Mouse (Mus musculus) hindbrain, embryonic 12.5 days (tissue): ENCODE measurements at regions not wholly inside any gene's neighbourhood (a gene's known extent, or its start where the extent isn't known, plus 50 kb on each side); places are given as distances from the start of the nearest gene placed in this dataset.

Experiments
- ATAC-seq: fragments of 200-750 bp; cut with Nextera tagmentation; 2 replicates; pipeline ENCODE4 v1.8.0; 2017; ENCODE audit warnings: moderate TSS enrichment; ENCODE audit not compliant: low FRiP score
- H3K27ac ChIP-seq: fragments of 300-500 bp; sonication (generic); 2 replicates; pipeline ENCODE4 v1.5.1; 2016; ENCODE audit warnings: mild to moderate bottlenecking
- H3K27me3 ChIP-seq: fragments of 300-500 bp; sonication (generic); 2 replicates; pipeline ENCODE4 v1.6.1; 2016; ENCODE audit warnings: mild to moderate bottlenecking
- H3K36me3 ChIP-seq: fragments of 300-500 bp; sonication (generic); 2 replicates; pipeline ENCODE4 v1.6.1; 2016; ENCODE audit warnings: mild to moderate bottlenecking
- H3K4me1 ChIP-seq: fragments of 300-500 bp; sonication (generic); 2 replicates; pipeline ENCODE4 v1.6.1; 2016
- H3K4me2 ChIP-seq: fragments of 300-500 bp; sonication (generic); replicated peaks from 2 replicates; pipeline ENCODE4 v1.6.1; 2016; ENCODE audit warnings: mild to moderate bottlenecking
- H3K4me3 ChIP-seq: fragments of 300-500 bp; sonication (generic); 2 replicates; pipeline ENCODE4 v1.5.1; 2016; ENCODE audit warnings: mild to moderate bottlenecking
- H3K9ac ChIP-seq: fragments of 300-500 bp; sonication (generic); 2 replicates; pipeline ENCODE4 v1.6.1; 2016; ENCODE audit warnings: mild to moderate bottlenecking, moderate library complexity
- H3K9me3 ChIP-seq: fragments of 300-500 bp; sonication (generic); replicated peaks from 2 replicates; pipeline ENCODE4 v1.6.1; 2016; ENCODE audit warnings: mild to moderate bottlenecking
- WGBS: fragments of 180-500 bp; shearing (Covaris S2); methylation state at CpG from one replicate; pipeline ENCODE4 v1.1.7; 2016; 5-methylcytosine and 5-hydroxymethylcytosine counted together

DNA sequence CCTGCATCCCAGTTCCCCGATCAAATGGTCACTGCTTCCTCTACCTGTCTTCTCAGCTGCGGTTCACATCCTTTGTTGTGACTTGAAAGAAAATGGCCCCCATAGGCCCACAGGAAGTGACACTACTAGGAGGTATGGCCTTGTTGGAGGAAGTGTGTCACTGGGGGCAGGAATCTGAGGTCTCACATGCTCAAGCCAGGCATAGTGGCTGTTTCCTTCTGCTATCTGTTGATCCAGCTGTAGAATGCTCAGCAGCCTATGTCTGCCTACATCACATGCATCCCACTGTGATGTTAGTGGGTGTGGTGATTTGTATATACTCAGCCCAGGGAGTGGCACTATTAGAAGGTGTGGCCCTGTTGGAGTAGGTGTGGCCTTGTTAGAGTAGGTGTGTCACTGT lies 76.1 kb downstream of the Zfp706 start:
- Histone ChIP-seq H3K4me1 (no peaks in the 10 kb centered on the region), H3K4me3 (no peak overlapping the region), H3K9me3 (no peaks in the 10 kb centered on the region), H3K36me3 (no peaks in the 10 kb centered on the region), H3K9ac (no peak overlapping the region), H3K27me3 (no peaks in the 10 kb centered on the region), H3K27ac (no peak overlapping the region), H3K4me2 (no peak overlapping the region)
- WGBS = 78% methylated on average over 2 of the region's 2 CpGs
- ATAC-seq = no peak

DNA sequence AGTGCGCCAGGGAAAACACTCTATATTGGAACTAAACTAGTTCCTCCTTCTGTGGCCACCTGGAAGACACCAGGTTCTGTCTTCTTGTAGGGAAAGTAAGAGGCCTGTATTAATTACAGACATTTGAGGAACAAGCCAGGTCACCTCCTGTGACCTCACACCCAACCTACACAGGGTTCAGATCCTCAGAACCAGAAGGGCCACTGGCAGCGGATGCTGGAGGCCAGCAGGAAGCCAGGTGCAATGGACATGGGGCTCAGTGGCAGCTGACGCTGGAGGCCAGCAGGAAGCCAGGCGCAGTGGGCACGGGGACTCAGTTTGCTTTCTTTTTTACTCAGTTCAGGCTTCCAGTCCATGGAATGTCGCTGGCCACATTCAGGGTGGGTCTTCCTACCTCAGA lies 77.1 kb downstream of the Zfp706 start:
- ATAC-seq = no peak
- Histone ChIP-seq H3K4me3 (no peak overlapping the region), H3K9me3 (no peaks in the 10 kb centered on the region), H3K4me2 (no peak overlapping the region), H3K27ac (no peak overlapping the region), H3K27me3 (no peaks in the 10 kb centered on the region), H3K4me1 (no peaks in the 10 kb centered on the region), H3K9ac (no peak overlapping the region), H3K36me3 (no peaks in the 10 kb centered on the region)
- WGBS = 76% methylated on average over 6 of the region's 6 CpGs

- H3K4me1 ChIP-seq = no peaks in the 10 kb centered on the region
- no peak overlapping the region for H3K9ac ChIP-seq
- WGBS = 71% methylated on average over 2 of the region's 2 CpGs
- no peaks in the 10 kb centered on the region for H3K27me3 ChIP-seq
- H3K4me3 ChIP-seq = no peak overlapping the region
- no peak overlapping the region for H3K27ac ChIP-seq
- H3K4me2 ChIP-seq = no peak overlapping the region
- H3K36me3 ChIP-seq = no peaks in the 10 kb centered on the region
- no peak for ATAC-seq
- H3K9me3 ChIP-seq = no peaks in the 10 kb centered on the region
These were observed 77.8 kb downstream of the Zfp706 start for GRCm38 (mm10) chr15:36929786-36930185.

DNA sequence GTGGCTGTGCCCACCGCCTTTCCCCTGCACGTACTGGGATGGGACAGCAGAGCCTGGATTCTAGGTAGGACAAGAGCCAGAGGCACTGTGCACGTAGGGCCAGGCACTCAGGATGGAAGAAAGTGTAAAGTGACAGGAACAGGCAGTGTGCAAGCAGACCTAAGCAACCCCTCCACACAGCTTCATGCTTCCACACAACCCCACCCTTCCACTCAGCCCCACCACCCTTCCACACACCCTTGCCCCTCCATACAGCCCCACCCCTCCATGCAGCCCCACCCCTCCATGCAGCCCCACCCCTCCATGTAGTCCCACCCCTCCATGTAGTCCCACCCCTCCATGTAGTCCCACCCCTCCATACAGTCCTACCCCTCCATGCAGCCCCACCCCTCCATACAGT lies 78.5 kb downstream of the Zfp706 start:
- ATAC-seq = no peak
- no peak overlapping the region for H3K9ac ChIP-seq
- no peaks in the 10 kb centered on the region for H3K36me3 ChIP-seq
- H3K4me3 ChIP-seq = no peak overlapping the region
- no peaks in the 10 kb centered on the region for H3K27me3 ChIP-seq
- H3K4me2 ChIP-seq = no peak overlapping the region
- 88% methylated on average over 3 of the region's 3 CpGs for WGBS
- no peaks in the 10 kb centered on the region for H3K9me3 ChIP-seq
- no peaks in the 10 kb centered on the region for H3K4me1 ChIP-seq
- no peak overlapping the region for H3K27ac ChIP-seq

DNA sequence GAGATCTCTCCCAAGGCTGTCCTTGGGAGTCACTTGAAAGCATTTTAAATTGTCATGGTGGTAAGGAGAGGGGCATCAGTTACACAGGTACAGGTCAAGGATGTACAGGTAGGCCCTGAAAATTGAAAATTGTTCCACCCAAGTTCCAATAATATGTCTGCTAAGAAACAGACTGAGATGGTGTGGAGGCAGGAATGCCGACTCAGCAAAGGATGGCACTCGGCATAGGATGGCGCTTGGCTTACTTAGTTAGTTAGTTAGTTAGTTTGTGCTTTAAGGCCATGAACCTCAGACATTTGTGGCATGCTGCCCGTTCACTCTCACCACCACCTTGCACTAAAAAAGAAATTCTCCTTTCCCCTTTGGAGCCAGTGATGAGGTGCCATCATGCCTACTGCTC lies 78.9 kb downstream of the Zfp706 start:
- Histone ChIP-seq H3K27me3 (no peaks in the 10 kb centered on the region), H3K4me1 (no peaks in the 10 kb centered on the region), H3K4me2 (no peak overlapping the region), H3K36me3 (no peaks in the 10 kb centered on the region), H3K9me3 (no peaks in the 10 kb centered on the region), H3K27ac (no peak overlapping the region), H3K9ac (no peak overlapping the region), H3K4me3 (no peak overlapping the region)
- 93% methylated on average over 4 of the region's 4 CpGs for WGBS
- no peak for ATAC-seq

DNA sequence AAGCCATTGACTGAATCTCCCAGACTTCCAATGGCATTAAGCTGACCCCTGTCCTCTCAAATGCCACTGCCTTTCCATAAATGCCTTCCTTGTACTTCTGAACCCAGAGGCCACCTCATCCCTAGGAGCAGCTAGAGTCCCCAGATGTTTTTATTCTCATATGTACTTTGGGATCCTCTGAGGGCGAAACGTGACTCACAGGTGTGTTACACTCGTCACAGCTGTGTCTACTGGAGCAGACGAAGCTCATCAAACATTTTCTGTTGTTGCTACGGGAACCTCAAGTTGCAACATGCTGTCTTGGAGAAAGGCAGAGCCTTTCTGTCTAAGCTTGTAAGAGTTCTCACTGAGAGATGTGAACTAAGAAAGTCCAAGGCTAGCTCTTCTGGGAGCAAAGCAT lies 80.1 kb downstream of the Zfp706 start:
- 76% methylated on average over 5 of the region's 5 CpGs for WGBS
- no peaks in the 10 kb centered on the region for H3K36me3 ChIP-seq
- H3K4me2 ChIP-seq = no peak overlapping the region
- no peaks in the 10 kb centered on the region for H3K27me3 ChIP-seq
- H3K27ac ChIP-seq = no peak overlapping the region
- H3K4me3 ChIP-seq = no peak overlapping the region
- H3K9me3 ChIP-seq = no peaks in the 10 kb centered on the region
- H3K4me1 ChIP-seq = no peaks in the 10 kb centered on the region
- H3K9ac ChIP-seq = no peak overlapping the region
- no peak for ATAC-seq

GRCm38 (mm10) chr15:36924171-36924570 lies 83.4 kb downstream of the Zfp706 start:
- Histone ChIP-seq H3K9me3 (no peaks in the 10 kb centered on the region), H3K27me3 (no peaks in the 10 kb centered on the region), H3K27ac (no peak overlapping the region), H3K4me3 (no peak overlapping the region), H3K4me1 (no peaks in the 10 kb centered on the region), H3K4me2 (no peak overlapping the region), H3K36me3 (no peaks in the 10 kb centered on the region), H3K9ac (no peak overlapping the region)
- no peak for ATAC-seq
- 93% methylated on average over 6 of the region's 6 CpGs for WGBS

GRCm38 (mm10) chr15:36921384-36921783 lies 86.2 kb downstream of the Zfp706 start:
- Histone ChIP-seq H3K36me3 (no peaks in the 10 kb centered on the region), H3K4me3 (no peak overlapping the region), H3K27me3 (no peaks in the 10 kb centered on the region), H3K9me3 (no peaks in the 10 kb centered on the region), H3K4me1 (no peaks in the 10 kb centered on the region), H3K4me2 (no peak overlapping the region), H3K9ac (no peak overlapping the region), H3K27ac (no peak overlapping the region)
- 41% methylated on average over 3 of the region's 3 CpGs for WGBS
- ATAC-seq = no peak

GRCm38 (mm10) chr15:36920886-36921285 lies 86.7 kb downstream of the Zfp706 start:
- no peak for ATAC-seq

DNA sequence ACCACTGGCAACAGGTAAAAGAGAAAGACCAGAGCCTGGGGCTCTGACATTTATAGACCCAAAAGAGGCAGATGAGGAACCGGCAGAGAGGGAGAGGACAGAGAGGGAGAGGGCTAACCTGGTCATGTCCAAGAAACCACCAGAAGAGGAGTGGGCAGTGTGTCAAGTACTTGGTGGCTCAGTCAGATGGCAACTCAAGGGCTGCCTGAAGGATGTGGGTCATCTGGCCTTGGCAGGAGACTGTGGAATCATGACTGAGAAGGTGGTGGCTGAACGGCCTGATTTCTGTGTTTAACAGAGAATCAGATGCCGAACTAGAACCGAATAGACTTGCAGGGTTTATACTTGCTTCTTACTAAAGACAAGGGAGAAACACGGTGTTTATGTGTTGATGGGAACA lies 87.9 kb downstream of the Zfp706 start:
- WGBS = 92% methylated on average over 5 of the region's 5 CpGs
- H3K36me3 ChIP-seq = no peaks in the 10 kb centered on the region

More at GRCm38 (mm10) chr15:36920886-36921285, 86.7 kb downstream of the Zfp706 start:
- no peak overlapping the region for H3K4me3 ChIP-seq
- no peak overlapping the region for H3K27ac ChIP-seq
- no peaks in the 10 kb centered on the region for H3K9me3 ChIP-seq
- no peaks in the 10 kb centered on the region for H3K36me3 ChIP-seq
- H3K4me1 ChIP-seq = no peaks in the 10 kb centered on the region
- no peaks in the 10 kb centered on the region for H3K27me3 ChIP-seq
- no peak overlapping the region for H3K9ac ChIP-seq
- H3K4me2 ChIP-seq = no peak overlapping the region

DNA sequence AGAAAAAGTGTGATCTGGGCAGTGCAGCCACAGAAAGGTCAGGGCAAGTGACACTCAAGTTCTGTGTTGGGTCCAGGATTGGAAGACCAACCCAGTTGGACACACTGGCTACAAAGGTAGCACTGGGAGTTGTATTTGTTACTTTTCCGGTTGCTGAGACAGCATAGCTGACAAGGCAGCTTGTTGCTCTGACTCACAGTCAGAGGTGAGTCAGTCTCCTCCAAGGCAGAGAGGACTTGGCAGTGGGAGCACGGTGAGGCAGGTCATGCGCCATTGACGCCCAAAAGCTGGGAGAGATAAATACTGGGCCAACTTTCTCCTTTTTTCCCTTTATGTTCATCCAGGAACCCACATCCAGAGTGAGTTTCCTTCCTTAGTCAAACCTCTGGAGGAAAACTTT lies 88.4 kb downstream of the Zfp706 start:
- Histone ChIP-seq H3K36me3 (no peaks in the 10 kb centered on the region), H3K4me1 (no peaks in the 10 kb centered on the region), H3K4me2 (no peak overlapping the region), H3K27ac (no peak overlapping the region), H3K9ac (no peak overlapping the region), H3K27me3 (no peaks in the 10 kb centered on the region), H3K4me3 (no peak overlapping the region), H3K9me3 (no peaks in the 10 kb centered on the region)
- ATAC-seq = no peak
- 95% methylated on average over 4 of the region's 4 CpGs for WGBS

More for the DNA sequence above, 87.9 kb downstream of the Zfp706 start:
- Histone ChIP-seq H3K4me3 (no peak overlapping the region), H3K27ac (no peak overlapping the region), H3K4me2 (no peak overlapping the region), H3K4me1 (no peaks in the 10 kb centered on the region), H3K27me3 (no peaks in the 10 kb centered on the region), H3K9ac (no peak overlapping the region), H3K9me3 (no peaks in the 10 kb centered on the region)
- no peak for ATAC-seq

DNA sequence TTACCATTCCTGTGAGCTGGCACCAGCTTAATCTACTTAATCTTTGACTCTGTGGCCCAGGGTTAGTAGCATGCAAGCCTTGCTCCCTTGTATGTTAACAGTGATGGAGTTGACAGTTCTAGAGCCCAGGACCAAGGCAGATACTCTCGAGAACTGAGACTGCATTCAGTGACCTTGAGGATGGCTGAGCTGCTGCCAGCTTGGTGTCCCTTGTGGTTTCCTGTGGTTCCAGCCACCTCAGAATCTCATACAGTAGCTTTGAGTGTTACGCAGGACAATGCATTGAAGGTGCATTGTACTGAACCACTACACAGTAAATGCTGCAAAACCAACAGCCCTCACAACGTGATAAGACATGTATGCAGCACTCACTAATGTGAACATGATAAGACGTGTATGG lies 90.6 kb downstream of the Zfp706 start:
- Histone ChIP-seq H3K9me3 (no peaks in the 10 kb centered on the region), H3K27me3 (no peaks in the 10 kb centered on the region), H3K4me3 (no peak overlapping the region), H3K9ac (no peak overlapping the region), H3K27ac (no peak overlapping the region), H3K4me2 (no peak overlapping the region), H3K4me1 (no peaks in the 10 kb centered on the region), H3K36me3 (no peaks in the 10 kb centered on the region)
- WGBS = 74% methylated on average over 4 of the region's 4 CpGs
- no peak for ATAC-seq

DNA sequence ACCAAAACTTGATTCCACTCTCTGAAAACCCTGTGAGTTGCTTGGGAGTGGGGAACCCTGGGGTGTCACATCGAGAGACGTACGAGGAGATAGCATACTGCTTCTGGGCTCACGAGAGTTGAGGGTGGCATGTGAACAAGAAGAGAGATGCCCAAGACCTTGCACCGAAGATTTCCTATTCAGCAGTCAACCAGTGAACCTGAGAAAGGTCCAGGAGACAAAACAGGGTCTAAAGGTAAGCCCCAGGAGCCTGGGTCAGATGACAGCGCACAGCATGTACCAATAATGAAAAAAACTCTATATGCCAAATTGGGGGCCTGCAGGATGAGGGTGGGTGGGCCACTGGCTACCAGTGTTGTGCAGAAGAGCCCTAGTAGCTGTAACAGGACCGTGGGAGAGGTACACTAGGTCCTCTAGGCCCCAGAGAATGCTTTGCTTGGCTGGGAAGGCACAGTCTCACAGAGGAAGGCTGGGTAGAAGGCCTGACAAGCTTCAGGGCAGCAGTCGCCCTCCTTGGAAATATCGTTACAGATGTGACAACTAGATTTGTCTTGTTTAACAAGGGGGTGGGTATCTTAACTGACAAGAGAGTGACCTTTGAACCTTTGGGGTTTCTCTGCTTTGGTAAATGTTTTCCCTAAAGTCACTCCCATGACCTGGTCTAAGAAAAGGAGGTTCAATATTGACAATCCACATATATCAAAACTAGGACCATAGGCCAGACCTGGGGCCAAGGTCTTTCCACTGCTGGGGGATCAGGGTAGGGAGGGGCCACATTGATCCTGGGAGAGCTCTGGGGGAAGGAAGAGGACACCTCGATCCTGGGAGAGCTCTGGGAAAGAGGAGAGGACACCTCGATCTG lies 93.1 kb downstream of the Zfp706 start:
- Histone ChIP-seq H3K4me1 (no peaks in the 10 kb centered on the region), H3K9ac (no peak overlapping the region), H3K4me3 (no peak overlapping the region), H3K4me2 (no peak overlapping the region), H3K36me3 (no peaks in the 10 kb centered on the region), H3K27ac (no peak overlapping the region), H3K9me3 (no peaks in the 10 kb centered on the region), H3K27me3 (no peaks in the 10 kb centered on the region)
- no peak for ATAC-seq
- 84% methylated on average over 11 of the region's 11 CpGs for WGBS
